Mouse (Mus musculus): Measurements from ENCODE around the gene Nphp4. TPM values are rescaled to one million over a fixed set of nuclear protein-coding genes. Genes with fewer than 3 reads are reported as not detected.

The Nphp4 gene
- polyA plus RNA-seq, 1 experiment from 2014 or later, result 0.09 TPM

GRCm38 (mm10) chr4:152582206-152582605, 105.7 kb downstream of the Nphp4 start:
- H3K9me3 ChIP-seq (ENCODE audit: low read length), result no peaks in the 10 kb centered on the region
- H3K9ac ChIP-seq (replicated peaks), result no peak overlapping the region
- H3K27me3 ChIP-seq (ENCODE audit: insufficient read depth, low read length), result no peaks in the 10 kb centered on the region
- H3K4me3 ChIP-seq (ENCODE audit: low read depth, low read length), result no peak overlapping the region
- H3K4me2 ChIP-seq (ENCODE audit: low read depth, low read length), result no peak overlapping the region
- H3K27ac ChIP-seq (ENCODE audit: low read depth), result no peak overlapping the region
- WGBS (ENCODE audit: insufficient replicate concordance), result 48% methylated on average over 6 of the region's 6 CpGs
- H3K36me3 ChIP-seq (replicated peaks; ENCODE audit: insufficient read depth, low read length), result no peaks in the 10 kb centered on the region
- DNase-seq, result no peak
- no peaks in the 10 kb centered on the region for H3K4me1 ChIP-seq (ENCODE audit: insufficient read depth)
- no peak for ATAC-seq
- no peak for TF ChIP-seq CTCF (IDR thresholded peaks at IDR 0.05; ENCODE audit: low read depth)
- TF ChIP-seq EP300 (IDR thresholded peaks at IDR 0.05; ENCODE audit: low read depth), result no peak

- Histone ChIP-seq H3K9me3 (ENCODE audit: low read length) (no peaks in the 10 kb centered on the region), H3K27ac (ENCODE audit: low read depth) (no peak overlapping the region), H3K9ac (replicated peaks) (no peak overlapping the region), H3K4me2 (ENCODE audit: low read depth, low read length) (no peak overlapping the region), H3K4me3 (ENCODE audit: low read depth, low read length) (no peak overlapping the region), H3K4me1 (ENCODE audit: insufficient read depth) (no peaks in the 10 kb centered on the region), H3K27me3 (ENCODE audit: insufficient read depth, low read length) (no peaks in the 10 kb centered on the region), H3K36me3 (replicated peaks; ENCODE audit: insufficient read depth, low read length) (no peaks in the 10 kb centered on the region)
- ATAC-seq (no peak), DNase-seq (no peak)
- no peak for TF ChIP-seq CTCF (IDR thresholded peaks at IDR 0.05; ENCODE audit: low read depth)
- WGBS (ENCODE audit: insufficient replicate concordance), result 59% methylated on average over 6 of the region's 6 CpGs
These were observed 107.1 kb downstream of the Nphp4 start for GRCm38 (mm10) chr4:152583616-152584015.

GRCm38 (mm10) chr4:152585526-152585925, 109.0 kb downstream of the Nphp4 start:
- H3K36me3 ChIP-seq (replicated peaks; ENCODE audit: insufficient read depth, low read length), result no peaks in the 10 kb centered on the region
- H3K4me2 ChIP-seq (ENCODE audit: low read depth, low read length), result no peak overlapping the region
- H3K27ac ChIP-seq (ENCODE audit: low read depth), result no peak overlapping the region
- DNase-seq (no peak), ATAC-seq (no peak)
- H3K9me3 ChIP-seq (ENCODE audit: low read length), result no peaks in the 10 kb centered on the region
- TF ChIP-seq CTCF (IDR thresholded peaks at IDR 0.05; ENCODE audit: low read depth), result no peak
- no peak for TF ChIP-seq EP300 (IDR thresholded peaks at IDR 0.05; ENCODE audit: low read depth)
- no peaks in the 10 kb centered on the region for H3K27me3 ChIP-seq (ENCODE audit: insufficient read depth, low read length)
- no peak overlapping the region for H3K9ac ChIP-seq (replicated peaks)
- H3K4me1 ChIP-seq (ENCODE audit: insufficient read depth), result no peaks in the 10 kb centered on the region
- 81% methylated on average over 15 of the region's 15 CpGs for WGBS (ENCODE audit: insufficient replicate concordance)
- no peak overlapping the region for H3K4me3 ChIP-seq (ENCODE audit: low read depth, low read length)

- no peaks in the 10 kb centered on the region for H3K36me3 ChIP-seq (replicated peaks; ENCODE audit: insufficient read depth, low read length)
- TF ChIP-seq CTCF (IDR thresholded peaks at IDR 0.05; ENCODE audit: low read depth) (no peak), EP300 (IDR thresholded peaks at IDR 0.05; ENCODE audit: low read depth) (no peak)
- H3K4me3 ChIP-seq (ENCODE audit: low read depth, low read length), result no peak overlapping the region
- no peaks in the 10 kb centered on the region for H3K4me1 ChIP-seq (ENCODE audit: insufficient read depth)
- ATAC-seq, result no peak
- DNase-seq, result no peak
- H3K27me3 ChIP-seq (ENCODE audit: insufficient read depth, low read length), result no peaks in the 10 kb centered on the region
- H3K4me2 ChIP-seq (ENCODE audit: low read depth, low read length), result no peak overlapping the region
- H3K9me3 ChIP-seq (ENCODE audit: low read length), result no peaks in the 10 kb centered on the region
- H3K9ac ChIP-seq (replicated peaks), result no peak overlapping the region
- H3K27ac ChIP-seq (ENCODE audit: low read depth), result no peak overlapping the region
- 31% methylated on average over 4 of the region's 4 CpGs for WGBS (ENCODE audit: insufficient replicate concordance)
These were observed 109.7 kb downstream of the Nphp4 start for GRCm38 (mm10) chr4:152586175-152586574.

- DNase-seq, result no peak
- Histone ChIP-seq H3K27ac (ENCODE audit: low read depth) (no peak overlapping the region), H3K9me3 (ENCODE audit: low read length) (no peaks in the 10 kb centered on the region), H3K9ac (replicated peaks) (no peak overlapping the region), H3K4me2 (ENCODE audit: low read depth, low read length) (no peak overlapping the region), H3K4me1 (ENCODE audit: insufficient read depth) (no peaks in the 10 kb centered on the region), H3K27me3 (ENCODE audit: insufficient read depth, low read length) (no peaks in the 10 kb centered on the region), H3K36me3 (replicated peaks; ENCODE audit: insufficient read depth, low read length) (no peaks in the 10 kb centered on the region), H3K4me3 (ENCODE audit: low read depth, low read length) (no peak overlapping the region)
- TF ChIP-seq CTCF (IDR thresholded peaks at IDR 0.05; ENCODE audit: low read depth), result no peak
- TF ChIP-seq EP300 (IDR thresholded peaks at IDR 0.05; ENCODE audit: low read depth), result no peak
- 67% methylated on average over 5 of the region's 5 CpGs for WGBS (ENCODE audit: insufficient replicate concordance)
- ATAC-seq, result no peak
These were observed 127.8 kb downstream of the Nphp4 start for GRCm38 (mm10) chr4:152604285-152604684.

- WGBS (ENCODE audit: insufficient replicate concordance), result 72% methylated on average over 2 of the region's 2 CpGs
These were observed 132.7 kb downstream of the Nphp4 start for GRCm38 (mm10) chr4:152609196-152609595.

GRCm38 (mm10) chr4:152610026-152610425, 133.5 kb downstream of the Nphp4 start:
- H3K4me1 ChIP-seq (ENCODE audit: insufficient read depth), result no peaks in the 10 kb centered on the region
- no peaks in the 10 kb centered on the region; the same call in 1 of the 2 replicates for H3K9me3 ChIP-seq (ENCODE audit: low read length)
- no peak overlapping the region for H3K9ac ChIP-seq (replicated peaks)
- no peaks in the 10 kb centered on the region for H3K27me3 ChIP-seq (ENCODE audit: insufficient read depth, low read length)
- ATAC-seq (no peak), DNase-seq (no peak)
- 61% methylated on average over 9 of the region's 9 CpGs for WGBS (ENCODE audit: insufficient replicate concordance)
- no peak overlapping the region for H3K4me3 ChIP-seq (ENCODE audit: low read depth, low read length)
- H3K27ac ChIP-seq (ENCODE audit: low read depth), result no peak overlapping the region
- H3K4me2 ChIP-seq (ENCODE audit: low read depth, low read length), result no peak overlapping the region
- TF ChIP-seq CTCF (IDR thresholded peaks at IDR 0.05; ENCODE audit: low read depth), result no peak
- TF ChIP-seq EP300 (IDR thresholded peaks at IDR 0.05; ENCODE audit: low read depth), result no peak
- no peaks in the 10 kb centered on the region for H3K36me3 ChIP-seq (replicated peaks; ENCODE audit: insufficient read depth, low read length)

More at GRCm38 (mm10) chr4:152609196-152609595, 132.7 kb downstream of the Nphp4 start:
- Histone ChIP-seq H3K9ac (replicated peaks) (no peak overlapping the region), H3K27me3 (ENCODE audit: insufficient read depth, low read length) (no peaks in the 10 kb centered on the region), H3K36me3 (replicated peaks; ENCODE audit: insufficient read depth, low read length) (no peaks in the 10 kb centered on the region), H3K4me2 (ENCODE audit: low read depth, low read length) (no peak overlapping the region), H3K4me3 (ENCODE audit: low read depth, low read length) (no peak overlapping the region), H3K27ac (ENCODE audit: low read depth) (no peak overlapping the region), H3K4me1 (ENCODE audit: insufficient read depth) (no peaks in the 10 kb centered on the region), H3K9me3 (ENCODE audit: low read length) (no peaks in the 10 kb centered on the region; the same call in 1 of the 2 replicates)
- no peak for DNase-seq
- TF ChIP-seq CTCF (IDR thresholded peaks at IDR 0.05; ENCODE audit: low read depth) (no peak), EP300 (IDR thresholded peaks at IDR 0.05; ENCODE audit: low read depth) (no peak)
- no peak for ATAC-seq

Other genes starting within 250 kb of the Nphp4 start
- 0.47 and 0.58 TPM in 2 replicates for gene Gpr153, start 202.5 kb upstream of the Nphp4 start, polyA plus RNA-seq (2015; fragmentation: Nextera tagmentation; extraction: Ambion mirVana)
- gene Hes3, start 185.0 kb upstream of the Nphp4 start, polyA plus RNA-seq (2015; fragmentation: Nextera tagmentation; extraction: Ambion mirVana), result not detected in 2 replicates
- gene Icmt, start 179.5 kb upstream of the Nphp4 start, polyA plus RNA-seq (2015; fragmentation: Nextera tagmentation; extraction: Ambion mirVana), result 5.9 and 6.9 TPM in 2 replicates
- gene Rnf207, start 157.7 kb upstream of the Nphp4 start, polyA plus RNA-seq (2015; fragmentation: Nextera tagmentation; extraction: Ambion mirVana), result 0.13 TPM in 1 of 2 replicates, not detected in the other
- 207 and 213 TPM in 2 replicates for gene Rpl22, start 151.0 kb upstream of the Nphp4 start, polyA plus RNA-seq (2015; fragmentation: Nextera tagmentation; extraction: Ambion mirVana)
- gene Chd5, start 138.1 kb upstream of the Nphp4 start, polyA plus RNA-seq (2015; fragmentation: Nextera tagmentation; extraction: Ambion mirVana), result 0.38 TPM in 1 of 2 replicates, not detected in the other
- 4.2 and 6.7 TPM in 2 replicates for gene Kcnab2, start 1.2 kb downstream of the Nphp4 start, polyA plus RNA-seq (2015; fragmentation: Nextera tagmentation; extraction: Ambion mirVana)